Mouse (Mus musculus) retina, postnatal 7 days (tissue): ENCODE data around the gene Sdcbp2.

Experiments
- DNase-seq: peaks from one replicate; pipeline ENCODE4 v3.0.0-alpha.2; 2012; ENCODE audit warnings: low read depth, low spot score

Gene Sdcbp2

DNA sequence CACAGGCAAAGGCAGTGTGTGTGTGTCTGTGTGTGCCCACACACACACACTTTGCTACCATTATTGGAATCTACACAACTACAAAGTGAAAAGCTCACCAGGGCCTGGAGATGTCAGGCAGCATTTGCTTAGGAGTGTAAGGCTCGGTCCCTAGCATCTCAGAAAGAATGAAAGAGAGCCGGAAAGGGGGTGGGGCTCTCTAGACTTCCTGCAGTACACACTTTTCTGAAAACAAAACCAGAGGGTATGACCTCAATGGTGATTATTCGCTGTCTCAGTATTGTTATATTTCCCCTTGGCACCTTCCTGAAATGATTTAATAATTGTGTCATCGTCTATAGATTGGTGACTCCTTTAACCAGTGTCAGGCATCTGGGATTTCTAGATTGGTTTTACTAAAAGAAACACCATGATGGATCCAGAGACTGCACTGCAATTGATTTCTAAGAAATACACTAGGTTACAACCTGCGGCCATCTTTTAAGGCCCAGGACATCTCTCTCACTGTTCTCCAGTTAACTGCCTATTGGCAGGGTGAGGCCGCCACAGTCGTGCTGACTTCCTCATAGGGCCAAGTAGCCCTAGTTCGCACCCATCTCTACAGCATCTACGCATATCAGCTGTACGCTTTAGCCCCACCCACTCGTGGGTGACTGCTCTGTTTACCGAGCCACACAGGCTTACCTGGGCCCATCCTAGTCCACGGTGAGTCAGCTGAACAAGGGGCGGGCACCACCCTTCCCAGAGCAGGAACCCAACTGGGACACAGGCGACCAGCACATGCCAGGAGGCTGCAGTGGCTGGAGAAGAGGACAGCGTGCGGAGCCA is at the start of gene Sdcbp2:
Gene Sdcbp2, plus strand, starts transcription at position 750 of the 828 bp plus-strand sequence.
- no peak for DNase-seq

DNA sequence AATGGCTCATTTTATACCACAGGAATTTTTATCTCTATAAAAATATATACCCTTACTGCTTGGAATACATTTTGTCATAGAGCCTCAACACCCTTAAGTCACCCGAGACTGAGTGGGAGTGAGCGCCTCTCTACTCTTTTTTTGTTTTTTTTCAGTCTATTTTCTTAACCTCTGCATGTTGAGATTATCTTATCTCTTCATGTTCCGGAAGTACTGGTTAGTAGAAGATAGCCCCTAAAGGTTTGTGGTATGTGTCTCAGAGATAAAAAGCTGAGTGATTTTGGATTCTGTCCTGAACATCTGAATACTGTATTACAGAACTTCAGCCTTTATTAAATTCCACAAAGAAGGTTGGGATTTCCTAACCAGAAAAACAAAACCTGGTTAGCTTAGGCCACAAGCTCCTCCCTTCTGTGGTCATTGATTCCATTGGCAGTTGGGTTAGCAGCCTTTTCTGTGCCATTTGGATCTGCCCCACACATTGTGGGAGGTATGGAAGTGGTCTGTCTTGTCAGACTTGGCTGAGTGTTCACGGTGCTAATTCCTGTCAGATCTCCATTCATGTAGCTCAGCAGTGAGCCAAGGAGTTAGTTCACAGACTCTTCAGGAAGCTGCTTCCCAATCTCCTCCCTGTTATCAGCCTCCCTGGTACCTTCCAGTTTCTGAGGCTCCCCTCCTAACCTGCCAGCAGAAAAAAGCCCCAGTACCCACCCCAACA is 47.9 kb upstream of the Sdcbp2 start:
- no peak for DNase-seq

DNA sequence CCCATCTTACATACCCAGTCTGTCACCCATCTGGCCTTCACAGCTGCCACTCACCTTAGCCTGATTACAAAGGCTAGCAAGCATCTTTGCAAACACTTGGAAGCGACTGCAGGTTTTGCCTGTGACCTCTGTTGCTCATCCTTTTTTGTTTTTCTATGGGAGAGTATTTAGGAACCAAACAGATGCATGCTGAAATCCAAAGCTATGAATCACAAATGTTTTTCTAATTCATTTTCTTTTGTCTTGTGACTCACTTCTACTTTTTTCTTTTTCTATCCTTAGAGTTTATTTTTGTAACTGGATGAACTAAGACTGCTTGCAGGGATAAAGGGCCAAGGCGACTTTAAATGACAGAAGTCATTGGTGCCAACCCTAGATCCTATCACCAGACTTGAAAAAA is 46.9 kb upstream of the Sdcbp2 start:
- no peak for DNase-seq

DNA sequence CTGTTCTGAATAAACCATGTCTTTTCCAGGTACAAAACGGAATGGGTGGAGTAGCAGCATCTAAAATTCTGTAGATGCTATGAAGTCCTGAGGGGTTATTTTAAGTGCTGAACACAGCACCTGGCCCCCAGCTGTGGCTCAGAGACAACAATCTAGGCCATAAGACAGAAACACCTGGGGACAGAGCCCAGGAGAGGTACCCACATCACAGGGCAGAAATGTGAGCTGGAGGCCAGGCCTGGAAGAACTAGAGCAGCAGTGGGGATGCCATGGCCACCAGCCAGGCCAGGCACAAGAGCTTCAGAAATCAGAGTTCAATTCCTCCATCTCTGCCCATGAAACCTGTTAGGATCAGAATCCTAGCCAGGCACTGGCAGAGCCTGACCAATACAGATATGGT is 44.4 kb upstream of the Sdcbp2 start:
- no peak for DNase-seq

DNA sequence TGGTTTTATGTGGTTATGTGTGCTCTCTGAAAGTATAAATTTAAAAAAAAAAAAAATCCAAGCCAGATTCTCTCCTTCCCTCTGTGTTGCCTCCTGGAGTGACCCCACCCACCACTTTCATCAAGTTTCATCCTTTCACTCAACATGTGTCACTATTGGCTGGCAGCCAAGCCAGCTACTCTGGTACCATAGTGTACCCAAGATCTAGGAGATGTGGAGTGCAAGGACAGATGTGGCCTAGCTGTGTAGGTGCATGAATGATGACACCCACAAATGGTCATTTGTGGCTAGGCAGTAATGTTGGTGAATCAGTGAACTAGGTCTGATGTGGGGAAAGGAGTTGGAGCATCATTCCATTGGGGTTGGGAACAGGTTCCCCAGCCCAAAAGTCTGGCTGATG is 43.3 kb upstream of the Sdcbp2 start:
- no peak for DNase-seq

DNA sequence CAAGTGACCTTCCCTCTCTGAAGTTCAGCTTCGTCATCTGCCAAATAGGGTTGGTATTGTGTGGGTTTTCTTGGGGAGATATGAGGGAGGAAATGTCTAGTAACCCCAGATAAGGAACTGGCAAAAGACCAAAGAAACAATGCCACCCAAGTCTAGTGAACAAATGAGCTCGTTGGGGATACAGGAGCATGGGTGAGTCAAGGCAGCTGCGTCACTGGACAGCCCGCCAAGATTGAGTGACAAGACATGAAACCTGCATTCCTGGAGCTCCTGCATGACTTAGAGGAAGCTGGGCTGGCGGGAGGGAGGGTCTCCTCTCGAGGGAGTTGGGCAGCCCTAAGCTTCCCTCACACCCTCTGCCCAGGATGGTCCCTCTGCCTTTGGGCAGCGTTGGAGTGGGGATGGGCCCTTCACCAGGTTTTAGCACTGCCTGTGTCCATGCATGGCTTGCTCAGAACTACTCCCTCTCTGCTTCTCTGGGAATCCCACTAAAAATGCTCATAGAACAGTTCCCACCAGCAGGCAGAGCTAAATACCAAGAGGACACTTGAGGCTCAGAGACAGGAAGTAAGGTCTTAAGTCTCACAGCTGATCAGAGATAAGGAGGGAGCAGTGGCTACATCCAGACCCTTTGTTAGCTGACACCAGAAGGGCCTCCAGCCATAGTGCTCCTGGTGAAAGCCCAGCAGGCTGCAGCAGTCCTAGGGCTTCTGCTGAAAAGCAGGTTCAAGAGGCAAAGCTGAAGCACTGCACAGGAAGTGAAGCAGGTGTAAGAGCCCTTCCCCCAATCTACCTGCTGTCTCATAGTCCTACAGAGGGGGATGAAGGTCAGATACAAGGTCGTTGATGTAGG is 41.8 kb upstream of the Sdcbp2 start:
- DNase-seq = no peak

DNA sequence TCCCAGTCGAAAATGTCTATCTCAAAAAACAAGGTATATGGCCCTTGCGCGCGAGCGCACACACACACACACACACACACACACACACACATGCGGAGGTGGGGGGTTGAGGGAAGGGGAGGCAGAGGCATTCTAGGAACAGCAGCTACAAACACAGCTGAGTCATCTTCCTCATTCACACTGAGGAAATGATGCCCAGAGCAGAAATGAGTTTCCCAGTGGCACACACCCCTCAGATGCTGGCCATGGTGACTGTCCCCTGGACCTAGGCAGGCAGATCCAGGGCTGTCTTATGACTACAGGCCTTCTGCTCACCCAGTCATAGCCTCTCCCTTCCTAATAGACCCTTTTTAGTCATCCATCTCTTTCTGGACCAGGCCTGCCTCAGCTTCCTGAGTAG is 38.8 kb upstream of the Sdcbp2 start:
- DNase-seq = no peak

DNA sequence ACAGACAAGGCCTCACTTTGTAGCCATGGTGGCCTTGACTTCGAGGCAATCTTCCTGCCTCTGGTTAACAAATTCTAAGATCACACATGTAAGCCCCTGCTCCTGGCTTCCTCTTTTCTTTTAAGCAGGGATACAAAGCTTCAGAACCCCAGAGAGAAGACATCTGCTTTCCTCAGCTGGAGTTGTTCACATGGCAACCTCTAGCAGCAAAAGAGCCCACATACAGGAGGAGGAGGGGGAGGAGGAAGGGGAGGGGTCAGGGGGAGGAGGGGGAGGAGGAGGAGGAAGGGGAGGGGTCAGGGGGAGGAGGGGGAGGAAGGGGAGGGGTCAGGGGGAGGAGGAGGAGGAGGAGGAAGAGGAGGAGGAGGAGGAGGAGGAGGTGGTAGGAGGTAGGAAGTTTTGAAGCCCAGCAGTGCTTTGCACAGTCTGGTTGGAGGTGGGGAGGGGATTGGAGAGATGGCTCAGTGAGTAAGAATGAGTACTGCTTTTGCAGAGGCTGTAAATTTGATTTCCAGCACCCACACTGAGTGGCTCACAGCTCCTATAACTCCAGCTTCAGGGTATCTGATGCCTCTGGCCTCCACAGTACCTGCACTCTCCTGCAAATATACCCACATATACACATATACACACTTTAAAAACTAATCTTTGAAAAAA is 36.3 kb upstream of the Sdcbp2 start:
- no peak for DNase-seq

DNA sequence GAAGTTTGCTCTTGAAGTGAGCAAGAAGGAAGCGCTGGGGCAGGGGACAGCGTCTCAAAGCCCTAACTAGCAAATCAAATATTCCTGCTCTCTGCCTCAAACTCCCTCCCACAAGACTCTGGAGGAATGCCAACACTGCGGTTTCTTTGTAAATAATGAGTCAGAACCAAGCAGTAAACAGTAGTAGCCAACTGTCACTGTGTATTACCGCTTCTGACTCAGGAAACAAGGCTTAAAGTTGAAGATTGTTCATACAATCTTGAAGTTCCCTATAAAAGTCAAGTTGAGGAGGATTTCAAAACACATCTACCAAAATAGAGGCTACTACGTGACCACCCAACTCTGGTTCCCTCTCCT is 35.8 kb upstream of the Sdcbp2 start:
- no peak for DNase-seq

DNA sequence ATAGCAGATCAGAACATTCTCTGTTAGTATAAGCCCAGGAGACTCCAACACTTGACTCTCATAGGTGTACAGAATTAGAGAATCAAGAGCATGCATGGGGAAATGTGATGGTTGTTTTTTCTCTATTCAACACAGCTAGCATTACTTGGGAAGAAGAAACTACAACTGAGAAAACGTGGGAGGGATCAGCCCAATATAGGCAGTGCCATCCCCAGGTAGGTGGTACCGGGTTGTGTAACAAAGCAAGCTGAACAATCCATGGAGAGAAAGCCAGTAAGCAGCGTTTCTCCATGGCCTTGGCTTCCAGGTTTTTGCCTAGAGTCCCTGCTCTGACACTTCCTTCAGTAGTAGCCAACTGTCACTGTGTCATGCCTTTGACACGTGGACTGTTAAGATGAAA is 33.8 kb upstream of the Sdcbp2 start:
- no peak for DNase-seq

DNA sequence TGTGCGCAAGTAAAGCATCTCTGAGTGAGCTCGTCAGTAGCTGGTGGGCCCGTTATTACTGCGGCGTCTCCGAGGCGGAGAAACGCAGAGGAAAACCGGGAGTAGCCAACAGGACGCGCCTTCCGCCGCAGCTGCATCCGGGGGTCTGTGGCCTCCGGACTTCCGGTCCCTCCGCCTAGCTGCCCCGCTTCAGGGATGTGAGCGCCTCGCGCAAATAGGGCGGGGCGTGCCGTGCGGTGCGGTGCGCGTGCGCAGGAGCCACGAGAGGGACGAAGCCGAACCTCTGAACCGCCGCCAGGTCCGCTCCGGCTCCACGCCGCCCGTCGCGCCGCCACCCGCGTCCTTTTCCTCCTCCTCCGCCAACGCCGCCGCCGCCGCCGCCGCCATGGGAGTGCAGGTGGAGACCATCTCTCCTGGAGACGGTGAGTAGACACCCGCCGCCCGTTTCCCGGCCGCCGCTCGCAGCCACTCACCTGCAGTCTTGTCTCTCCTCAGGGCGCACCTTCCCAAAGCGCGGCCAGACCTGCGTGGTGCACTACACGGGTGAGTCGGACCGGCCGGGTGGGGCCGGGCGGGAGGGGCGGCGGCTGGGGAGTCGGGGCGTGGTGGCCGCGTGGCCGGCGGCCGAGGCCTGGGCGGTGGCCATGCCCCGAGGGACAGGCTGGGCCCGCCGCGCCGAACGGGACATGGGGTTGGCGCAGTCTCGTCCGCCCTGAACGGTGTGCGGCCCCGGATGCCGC is 29.9 kb upstream of the Sdcbp2 start, which contains the start of gene Fkbp1a:
Gene Fkbp1a, plus strand, starts transcription at position 161 of the 740 bp plus-strand sequence.
- DNase-seq = peak; percentile 94

DNA sequence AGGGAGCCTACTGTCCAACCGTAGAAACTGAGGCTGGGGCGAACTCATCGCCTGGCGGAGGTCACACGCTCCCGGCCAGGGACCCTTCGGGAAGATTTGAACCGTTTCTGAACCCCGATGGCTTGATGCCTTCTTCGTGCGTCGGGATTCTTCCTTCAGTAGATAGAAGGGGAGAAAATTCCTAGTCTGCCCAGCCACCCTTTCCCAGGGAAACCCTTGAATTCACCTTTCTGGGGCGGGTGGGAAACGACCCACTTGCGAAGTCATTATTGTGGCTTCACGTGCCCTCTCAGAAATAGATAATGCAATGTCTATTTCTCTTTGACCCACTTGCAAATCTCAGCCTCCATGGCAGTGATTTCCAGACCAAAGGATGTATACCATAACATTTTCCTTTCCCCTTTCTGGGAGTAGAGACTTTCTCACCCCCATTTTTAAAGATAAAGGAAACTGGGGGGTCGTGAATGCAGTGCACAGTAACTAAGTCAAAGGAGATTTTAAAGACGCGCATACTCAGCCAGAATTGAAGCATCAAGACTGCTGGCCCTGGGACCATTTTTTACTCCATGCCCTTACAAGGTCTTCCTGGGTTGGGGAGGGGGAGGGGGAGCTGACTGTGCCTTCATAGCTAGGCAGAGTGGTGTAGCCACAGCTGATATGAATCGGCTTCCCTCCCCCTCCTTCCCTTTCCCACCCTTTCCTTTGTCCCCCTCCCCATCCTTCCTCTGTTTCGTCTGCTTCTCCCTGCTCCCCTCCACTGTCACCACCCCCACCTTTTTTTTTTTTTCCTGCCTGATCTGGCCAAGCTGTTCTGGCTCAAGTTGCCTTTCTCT is 29.1 kb upstream of the Sdcbp2 start:
- DNase-seq = peak; percentile 4

DNA sequence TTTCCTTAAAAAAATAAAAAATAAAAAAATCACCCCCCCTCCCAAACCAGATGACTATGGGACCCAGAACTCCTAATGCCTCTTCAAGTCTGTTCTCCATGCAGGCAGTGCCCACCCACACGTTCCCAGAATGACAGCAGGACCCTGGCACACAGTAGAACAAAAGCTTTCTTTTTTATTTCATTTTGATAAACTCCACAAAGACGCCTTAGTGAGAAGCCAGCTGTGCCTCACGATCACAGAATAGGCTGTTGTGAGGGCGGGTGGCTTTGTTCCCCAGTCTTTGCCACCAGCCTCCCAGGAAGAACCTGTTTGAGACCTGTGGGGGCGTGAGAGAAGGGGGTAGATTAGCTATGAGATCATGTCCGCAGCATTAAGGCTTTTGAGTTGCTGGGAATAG is 27.7 kb upstream of the Sdcbp2 start:
- DNase-seq = no peak

DNA sequence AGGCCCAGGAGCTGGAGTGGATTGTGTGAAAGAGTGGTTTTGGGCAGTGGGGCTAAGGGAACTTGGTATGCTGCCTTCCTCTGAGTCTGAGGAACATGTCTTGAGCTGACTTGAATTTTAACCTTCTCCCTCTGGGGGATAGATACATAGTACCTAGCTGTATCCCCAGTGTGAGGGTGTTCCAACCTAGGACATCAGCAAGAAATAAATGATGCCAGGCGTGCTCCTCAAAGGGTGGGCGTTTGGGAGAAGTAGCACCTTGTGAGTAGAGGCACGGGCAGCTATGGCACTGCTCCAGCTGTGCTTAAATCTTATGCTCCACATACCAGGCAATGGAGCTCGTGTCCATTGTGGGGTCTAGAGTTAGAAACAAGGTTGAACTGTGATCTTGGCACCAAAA is 25.9 kb upstream of the Sdcbp2 start:
- no peak for DNase-seq

DNA sequence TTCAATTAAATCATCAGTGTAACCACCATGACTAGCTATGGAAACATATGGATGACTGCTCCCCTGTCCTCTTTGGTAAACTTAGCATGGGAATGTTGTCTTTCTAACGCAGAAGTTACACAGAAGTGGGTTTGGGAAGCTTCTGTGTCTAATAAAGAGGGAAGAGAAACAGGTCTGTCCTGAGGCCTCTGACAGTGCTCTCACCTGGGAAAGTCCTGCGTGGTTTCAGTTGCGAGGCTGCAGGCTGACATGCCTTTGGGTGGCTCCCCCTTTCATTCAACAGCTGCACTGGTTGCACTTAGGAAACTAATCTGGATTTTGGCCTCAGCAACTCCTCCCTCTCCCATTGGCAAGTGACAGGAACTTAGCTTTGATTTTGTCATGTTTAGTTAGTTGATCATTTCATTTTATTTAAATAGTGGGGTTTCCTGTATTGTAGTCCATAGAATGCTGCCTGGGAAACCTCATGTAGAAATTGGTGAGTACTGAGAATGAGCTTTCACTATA is 22.8 kb upstream of the Sdcbp2 start:
- DNase-seq = no peak

DNA sequence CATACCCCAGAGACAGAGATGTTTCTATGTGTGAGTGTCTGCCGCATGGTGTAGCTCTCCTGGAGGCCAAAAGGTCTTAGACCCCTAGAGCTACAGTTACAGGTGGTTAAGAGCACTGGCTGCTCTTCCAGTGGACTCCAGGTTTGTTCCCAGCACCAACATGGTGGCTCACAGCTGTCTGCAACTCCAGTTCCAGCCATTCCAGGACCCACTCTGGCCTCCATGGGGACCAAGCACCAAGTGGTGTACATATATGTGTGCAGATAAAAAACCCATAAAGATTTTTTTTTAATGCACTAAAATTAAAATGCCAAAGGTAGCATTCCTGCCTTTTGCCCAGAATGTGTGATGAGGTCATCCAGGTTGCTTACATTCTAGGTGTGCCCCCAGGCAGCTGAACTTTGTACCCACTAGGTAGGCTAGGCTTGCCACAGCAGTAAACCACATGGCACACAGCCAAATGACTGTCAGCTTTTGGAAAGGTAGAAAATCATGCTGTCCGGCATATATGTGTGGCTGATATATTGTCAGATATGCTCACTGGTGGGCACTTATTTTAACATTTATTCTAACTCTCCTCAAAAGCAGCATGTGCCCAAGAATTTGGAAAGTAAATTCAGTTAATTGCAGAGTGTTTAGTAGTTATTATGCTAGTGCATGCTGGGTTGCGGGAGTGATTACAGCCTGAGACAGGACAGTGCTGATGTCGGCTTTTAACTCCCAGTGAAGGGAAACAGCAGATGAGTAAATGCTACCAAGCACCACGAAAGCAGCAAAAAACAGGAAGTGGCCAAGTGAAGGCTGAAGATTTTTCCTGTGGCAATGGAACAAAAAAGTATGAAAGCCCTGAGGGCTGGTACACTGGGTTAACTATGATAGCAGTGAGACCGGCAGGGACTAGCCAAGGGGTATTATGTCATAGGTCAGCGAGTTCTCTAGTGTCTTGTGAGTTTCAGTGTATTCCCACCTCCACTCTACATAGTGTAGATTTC is 9.2 kb upstream of the Sdcbp2 start:
- no peak for DNase-seq

DNA sequence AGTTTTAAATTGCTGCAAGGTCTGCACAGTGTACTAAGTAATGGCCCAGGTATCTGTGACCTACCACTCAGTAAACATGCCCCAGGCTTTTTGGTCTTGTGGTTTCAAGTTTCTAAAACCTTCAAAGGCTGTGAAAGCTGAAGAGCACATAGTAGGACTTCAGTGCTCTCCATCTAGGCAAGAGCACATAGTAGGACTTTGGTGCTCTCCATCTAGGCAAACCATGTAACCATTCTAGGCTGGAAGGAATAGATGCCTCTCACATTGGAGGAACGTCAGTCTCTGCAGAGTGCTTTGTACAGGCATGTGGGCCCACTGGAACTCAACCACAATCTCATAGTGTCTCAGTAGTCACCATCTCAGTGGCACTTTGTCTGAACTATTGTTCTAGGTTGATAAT is 8.4 kb upstream of the Sdcbp2 start:
- DNase-seq = no peak

DNA sequence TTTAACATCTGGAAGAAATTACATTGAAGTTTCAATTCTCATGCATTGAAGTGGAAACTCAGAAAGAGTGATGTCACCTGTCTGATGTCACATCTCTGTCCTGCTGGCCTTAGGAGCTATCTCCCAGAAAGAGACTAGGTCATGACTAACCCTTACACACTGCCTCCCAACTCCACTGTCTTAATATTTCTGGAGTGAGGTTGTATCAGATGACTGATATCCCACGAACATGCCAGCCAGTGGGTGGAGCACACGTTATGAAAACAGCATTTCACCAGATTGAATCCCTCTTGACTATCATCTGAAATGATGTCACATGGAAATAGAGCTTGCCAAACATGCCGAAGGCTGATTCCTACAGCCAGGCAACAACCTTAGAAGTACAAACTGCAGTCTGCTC is 7.4 kb upstream of the Sdcbp2 start:
- DNase-seq = no peak

DNA sequence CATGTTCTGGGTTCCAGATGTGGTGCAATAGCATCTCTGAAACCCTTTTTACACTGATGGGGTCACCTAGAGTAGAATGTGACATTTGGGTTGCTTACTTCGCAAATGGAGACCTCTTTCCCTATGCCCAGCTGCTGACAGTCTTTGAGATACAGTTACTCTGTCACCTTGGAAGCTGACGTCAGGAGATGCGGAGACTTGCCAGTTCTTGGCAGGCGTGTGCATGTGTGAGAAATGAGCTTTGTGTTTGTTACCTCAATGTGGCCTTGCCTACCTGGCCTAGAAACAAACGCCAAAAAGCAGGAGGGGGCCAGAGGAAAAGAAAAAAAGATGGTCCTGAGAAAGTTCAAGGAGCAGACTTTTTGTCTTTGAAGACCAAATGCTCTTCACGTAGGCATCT is 5.6 kb upstream of the Sdcbp2 start:
- no peak for DNase-seq
